Mouse (Mus musculus): ENCODE results near the gene Ranbp9. TPM values are rescaled to one million over a fixed set of nuclear protein-coding genes. Genes with fewer than 3 reads are reported as not detected.

Gene Ranbp9
- polyA plus RNA-seq, 1 experiment from 2014 or later, result 3.0 TPM

DNA sequence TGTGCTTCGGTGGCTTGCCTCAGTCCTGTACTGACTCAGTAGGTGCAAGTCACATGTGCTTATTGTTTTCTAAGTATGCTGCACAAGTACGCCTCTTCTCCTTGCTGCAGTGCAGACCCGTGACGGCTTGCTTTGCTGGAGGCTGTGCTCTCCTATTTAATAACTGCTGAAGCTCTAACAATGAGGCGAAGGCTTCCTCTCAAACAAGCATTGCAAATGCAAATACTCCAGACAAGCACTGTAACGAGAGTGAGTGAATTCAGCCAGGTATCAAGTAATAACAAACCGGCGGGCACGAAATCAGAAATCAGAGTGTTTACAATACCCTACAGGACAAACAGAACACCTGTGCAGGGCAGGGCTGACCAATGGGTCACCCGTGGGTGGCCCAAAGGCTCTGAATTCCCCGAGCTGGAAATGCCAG is 12.0 kb upstream of the Ranbp9 start:
- H3K4me3 ChIP-seq (ENCODE audit: low read depth, low read length), result no peak overlapping the region
- H3K4me1 ChIP-seq (ENCODE audit: insufficient read depth), result no peaks in the 10 kb centered on the region
- no peak overlapping the region for H3K27ac ChIP-seq (ENCODE audit: low read depth)
- H3K36me3 ChIP-seq (replicated peaks; ENCODE audit: insufficient read depth, low read length), result no peaks in the 10 kb centered on the region
- no peaks in the 10 kb centered on the region for H3K9me3 ChIP-seq (ENCODE audit: low read length)
- no peak overlapping the region for H3K9ac ChIP-seq (replicated peaks)
- ATAC-seq, result no peak
- TF ChIP-seq EP300 (IDR thresholded peaks at IDR 0.05; ENCODE audit: low read depth) (no peak), CTCF (IDR thresholded peaks at IDR 0.05; ENCODE audit: low read depth) (no peak)
- 67% methylated on average over 11 of the region's 11 CpGs for WGBS (ENCODE audit: insufficient replicate concordance)
- H3K4me2 ChIP-seq (ENCODE audit: low read depth, low read length), result no peak overlapping the region
- H3K27me3 ChIP-seq (ENCODE audit: insufficient read depth, low read length), result no peaks in the 10 kb centered on the region
- no peak for DNase-seq

GRCm38 (mm10) chr13:43486501-43487213 is 5.6 kb upstream of the Ranbp9 start:
- Histone ChIP-seq H3K4me1 (ENCODE audit: insufficient read depth) (peaks cover 20% of the 10 kb centered on the region), H3K36me3 (replicated peaks; ENCODE audit: insufficient read depth, low read length) (no peaks in the 10 kb centered on the region), H3K4me2 (ENCODE audit: low read depth, low read length) (no peak overlapping the region), H3K27me3 (ENCODE audit: insufficient read depth, low read length) (no peaks in the 10 kb centered on the region), H3K4me3 (ENCODE audit: low read depth, low read length) (no peak overlapping the region), H3K27ac (ENCODE audit: low read depth) (no peak overlapping the region), H3K9ac (replicated peaks) (no peak overlapping the region), H3K9me3 (ENCODE audit: low read length) (no peaks in the 10 kb centered on the region)
- DNase-seq, result no peak
- no peak for ATAC-seq
- 71% methylated on average over 12 of the region's 12 CpGs for WGBS (ENCODE audit: insufficient replicate concordance)
- TF ChIP-seq EP300 (IDR thresholded peaks at IDR 0.05; ENCODE audit: low read depth) (no peak), CTCF (IDR thresholded peaks at IDR 0.05; ENCODE audit: low read depth) (no peak)

DNA sequence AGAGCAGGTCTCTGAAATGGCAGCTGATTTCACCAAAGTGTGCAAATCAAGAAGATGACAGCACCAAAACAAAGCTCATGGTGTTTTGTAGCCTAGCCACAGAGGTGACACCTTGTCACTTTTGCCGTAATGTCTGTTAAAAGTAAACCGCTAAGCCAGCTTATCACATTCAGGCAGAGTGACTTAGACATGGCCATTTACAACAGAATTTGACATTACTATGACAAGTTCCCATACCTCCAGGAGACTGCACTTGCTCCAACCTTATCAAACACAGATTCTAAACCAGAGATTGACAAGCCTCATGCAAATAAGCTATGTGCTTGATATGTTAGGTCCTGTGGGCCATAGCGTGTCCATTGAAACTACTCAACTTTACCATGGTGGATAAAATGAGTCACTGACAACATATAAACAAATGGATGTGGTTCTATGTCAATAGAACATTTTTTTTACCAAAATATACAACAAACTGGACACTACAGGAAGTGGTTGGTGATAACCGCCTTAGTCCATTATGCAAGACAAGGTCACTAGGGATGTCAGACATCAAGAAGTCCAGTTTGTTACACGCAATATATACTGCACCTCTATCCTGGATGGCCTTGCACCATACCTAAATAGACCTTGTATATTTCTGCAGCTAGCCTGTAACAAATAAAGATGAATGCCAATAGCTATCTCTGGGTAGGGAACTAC is 4.3 kb upstream of the Ranbp9 start:
- H3K27ac ChIP-seq (ENCODE audit: low read depth), result no peak overlapping the region
- no peak overlapping the region for H3K9ac ChIP-seq (replicated peaks)
- H3K9me3 ChIP-seq (ENCODE audit: low read length), result no peaks in the 10 kb centered on the region
- H3K4me2 ChIP-seq (ENCODE audit: low read depth, low read length), result no peak overlapping the region
- no peaks in the 10 kb centered on the region for H3K36me3 ChIP-seq (replicated peaks; ENCODE audit: insufficient read depth, low read length)
- 63% methylated on average over 5 of the region's 5 CpGs for WGBS (ENCODE audit: insufficient replicate concordance)
- peaks cover 20% of the 10 kb centered on the region for H3K4me1 ChIP-seq (ENCODE audit: insufficient read depth)
- ATAC-seq, result no peak
- DNase-seq, result no peak
- TF ChIP-seq CTCF (IDR thresholded peaks at IDR 0.05; ENCODE audit: low read depth) (no peak), EP300 (IDR thresholded peaks at IDR 0.05; ENCODE audit: low read depth) (0 out of 2 replicates have a peak, but pooled peaks have one; percentile 57)
- no peaks in the 10 kb centered on the region for H3K27me3 ChIP-seq (ENCODE audit: insufficient read depth, low read length)
- H3K4me3 ChIP-seq (ENCODE audit: low read depth, low read length), result no peak overlapping the region

- no peak overlapping the region for H3K4me2 ChIP-seq (ENCODE audit: low read depth, low read length)
These were observed 1.7 kb upstream of the Ranbp9 start for GRCm38 (mm10) chr13:43482782-43483181.

DNA sequence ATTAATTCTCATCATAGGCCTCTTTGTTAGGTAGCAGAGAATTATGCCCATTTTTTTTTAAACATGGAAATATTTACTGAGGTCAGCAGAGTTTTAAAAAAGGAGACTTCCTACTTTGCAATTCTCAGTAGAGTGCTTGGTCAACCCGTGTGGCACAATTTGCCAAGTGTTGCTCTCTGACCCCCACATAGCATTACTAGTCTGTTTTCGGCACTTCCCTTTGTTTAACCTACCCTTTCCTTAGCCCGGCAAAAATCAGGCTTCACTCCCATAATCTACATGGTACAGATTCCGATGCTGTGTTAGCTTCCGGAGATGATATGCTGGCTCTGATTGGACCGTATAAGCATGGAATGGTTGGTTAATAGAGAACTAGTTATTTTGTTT is 770 bp upstream of the Ranbp9 start:
- Histone ChIP-seq H3K9ac (replicated peaks) (peak overlapping the region; percentile 99), H3K4me2 (ENCODE audit: low read depth, low read length) (peak overlapping the region; percentile 91), H3K27me3 (ENCODE audit: insufficient read depth, low read length) (no peaks in the 10 kb centered on the region), H3K9me3 (ENCODE audit: low read length) (no peaks in the 10 kb centered on the region), H3K4me3 (ENCODE audit: low read depth, low read length) (peak overlapping the region; percentile 96), H3K27ac (ENCODE audit: low read depth) (peak overlapping the region; percentile 100), H3K4me1 (ENCODE audit: insufficient read depth) (peaks cover 26% of the 10 kb centered on the region), H3K36me3 (replicated peaks; ENCODE audit: insufficient read depth, low read length) (no peaks in the 10 kb centered on the region)
- TF ChIP-seq EP300 (IDR thresholded peaks at IDR 0.05; ENCODE audit: low read depth), result no peak
- TF ChIP-seq CTCF (IDR thresholded peaks at IDR 0.05; ENCODE audit: low read depth), result no peak
- ATAC-seq, result no peak
- WGBS (ENCODE audit: insufficient replicate concordance), result 40% methylated on average over 6 of the region's 6 CpGs
- no peak for DNase-seq

More at GRCm38 (mm10) chr13:43482782-43483181, 1.7 kb upstream of the Ranbp9 start:
- no peak overlapping the region for H3K9ac ChIP-seq (replicated peaks)
- WGBS (ENCODE audit: insufficient replicate concordance), result 63% methylated on average over 9 of the region's 9 CpGs
- no peak for TF ChIP-seq CTCF (IDR thresholded peaks at IDR 0.05; ENCODE audit: low read depth)
- TF ChIP-seq EP300 (IDR thresholded peaks at IDR 0.05; ENCODE audit: low read depth), result no peak
- H3K9me3 ChIP-seq (ENCODE audit: low read length), result no peaks in the 10 kb centered on the region
- ATAC-seq (no peak), DNase-seq (no peak)
- no peak overlapping the region for H3K27ac ChIP-seq (ENCODE audit: low read depth)
- peaks cover 25% of the 10 kb centered on the region for H3K4me1 ChIP-seq (ENCODE audit: insufficient read depth)
- no peaks in the 10 kb centered on the region for H3K27me3 ChIP-seq (ENCODE audit: insufficient read depth, low read length)
- H3K4me3 ChIP-seq (ENCODE audit: low read depth, low read length), result no peak overlapping the region
- no peaks in the 10 kb centered on the region for H3K36me3 ChIP-seq (replicated peaks; ENCODE audit: insufficient read depth, low read length)

DNA sequence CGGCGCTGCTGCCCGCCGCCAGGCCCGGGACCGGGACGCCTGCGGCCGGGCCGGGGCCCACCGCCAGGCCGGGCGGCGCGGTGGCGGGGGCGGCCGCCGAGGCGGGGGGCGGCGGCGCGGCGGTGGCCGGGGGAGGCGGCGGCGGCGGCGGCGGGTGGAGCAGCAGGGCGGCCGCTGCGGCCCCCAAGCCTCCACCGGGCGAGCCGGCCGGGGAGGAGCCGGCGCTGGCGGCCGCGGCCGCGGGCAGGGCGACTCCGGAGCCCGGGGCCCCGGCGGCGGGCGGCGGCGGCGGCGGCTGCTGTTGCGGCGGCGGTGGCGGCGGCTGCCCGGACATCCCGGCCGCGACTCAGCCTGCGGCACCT is 506 bp downstream of the Ranbp9 start:
- no peak for DNase-seq
- no peaks in the 10 kb centered on the region; the same call in 1 of the 2 replicates for H3K36me3 ChIP-seq (replicated peaks; ENCODE audit: insufficient read depth, low read length)
- ATAC-seq, result peak; percentile 30
- H3K4me3 ChIP-seq (ENCODE audit: low read depth, low read length), result peak overlapping the region; percentile 96
- peak overlapping the region; percentile 91 for H3K4me2 ChIP-seq (ENCODE audit: low read depth, low read length)
- TF ChIP-seq EP300 (IDR thresholded peaks at IDR 0.05; ENCODE audit: low read depth), result no peak
- TF ChIP-seq CTCF (IDR thresholded peaks at IDR 0.05; ENCODE audit: low read depth), result no peak
- peak overlapping the region; percentile 100 for H3K27ac ChIP-seq (ENCODE audit: low read depth)
- WGBS (ENCODE audit: insufficient replicate concordance), result no CpG with 5 or more reads among the region's 67 CpGs
- no peaks in the 10 kb centered on the region for H3K27me3 ChIP-seq (ENCODE audit: insufficient read depth, low read length)
- H3K9ac ChIP-seq (replicated peaks), result peak overlapping the region; percentile 99
- no peaks in the 10 kb centered on the region for H3K9me3 ChIP-seq (ENCODE audit: low read length)
- H3K4me1 ChIP-seq (ENCODE audit: insufficient read depth), result peaks cover 23% of the 10 kb centered on the region
